Mouse (Mus musculus): ENCODE results near the gene Snx15. TPM values are rescaled to one million over a fixed set of nuclear protein-coding genes. Genes with fewer than 3 reads are reported as not detected.
A peak's percentile ranks its signal among the peaks of the same experiment; 100 is the strongest.

Snx15 gene
- polyA plus RNA-seq (2012; ENCODE audit: insufficient read depth, insufficient read length, low replicate concordance, missing spikeins): not detected in 2 replicates

GRCm38 (mm10) chr19:6127760-6128341 lies at the start of gene Snx15:
Gene Snx15, minus strand, starts transcription at chr19:6128304.
- under 1% methylated on average over 32 of the region's 32 CpGs for WGBS
- Histone ChIP-seq H3K4me3 (ENCODE audit: insufficient read depth, low read depth, low read length) (peak within 1 kb of the TSS; percentile 82), H3K4me1 (ENCODE audit: control insufficient read depth, insufficient read depth, low read length) (no peaks in the 10 kb centered on the region), H3K27ac (ENCODE audit: insufficient read depth, low read depth, low read length) (peak within 1 kb of the TSS; percentile 95)
- TF ChIP-seq CTCF (IDR thresholded peaks at IDR 0.05; ENCODE audit: insufficient read depth, low read depth, low read length): no peak
- TF ChIP-seq POLR2A (IDR thresholded peaks at IDR 0.05; ENCODE audit: insufficient read depth, low read depth, low read length): peak; percentile 49; the same call in 1 of the 2 replicates

DNA sequence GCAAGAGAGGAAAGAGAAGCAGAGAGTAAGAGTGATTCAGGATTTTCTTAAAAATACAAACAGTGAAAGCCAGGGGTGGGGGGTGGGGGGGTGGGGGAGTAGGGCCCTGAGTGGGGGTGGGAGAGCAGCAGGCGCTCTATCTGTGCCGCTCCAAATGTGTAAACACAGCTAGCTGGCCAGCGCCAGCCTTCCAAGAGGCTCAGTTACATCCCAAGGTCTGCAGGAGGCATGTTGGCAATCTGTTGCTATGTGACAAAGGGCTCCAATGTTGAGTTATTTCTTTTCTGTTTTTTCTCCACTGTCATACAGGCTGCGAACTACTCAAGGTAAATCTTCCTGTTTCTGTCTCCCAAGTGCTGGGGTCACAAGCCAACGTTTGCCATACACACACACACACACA lies 46.7 kb upstream of the Snx15 start:
- Histone ChIP-seq H3K4me1 (ENCODE audit: control insufficient read depth, insufficient read depth, low read length) (no peaks in the 10 kb centered on the region), H3K4me3 (ENCODE audit: insufficient read depth, low read depth, low read length) (no peak overlapping the region), H3K27ac (ENCODE audit: insufficient read depth, low read depth, low read length) (no peak overlapping the region)
- WGBS: 46% methylated on average over 5 of the region's 5 CpGs
- TF ChIP-seq POLR2A (IDR thresholded peaks at IDR 0.05; ENCODE audit: insufficient read depth, low read depth, low read length): no peak
- TF ChIP-seq CTCF (IDR thresholded peaks at IDR 0.05; ENCODE audit: insufficient read depth, low read depth, low read length): no peak

- 86% methylated on average over 8 of the region's 8 CpGs for WGBS
- Histone ChIP-seq H3K27ac (ENCODE audit: insufficient read depth, low read depth, low read length) (no peak overlapping the region), H3K4me1 (ENCODE audit: control insufficient read depth, insufficient read depth, low read length) (no peaks in the 10 kb centered on the region), H3K4me3 (ENCODE audit: insufficient read depth, low read depth, low read length) (no peak overlapping the region)
- TF ChIP-seq POLR2A (IDR thresholded peaks at IDR 0.05; ENCODE audit: insufficient read depth, low read depth, low read length) (no peak), CTCF (IDR thresholded peaks at IDR 0.05; ENCODE audit: insufficient read depth, low read depth, low read length) (no peak)
Measured at GRCm38 (mm10) chr19:6171215-6171614, 43.1 kb upstream of the Snx15 start.

DNA sequence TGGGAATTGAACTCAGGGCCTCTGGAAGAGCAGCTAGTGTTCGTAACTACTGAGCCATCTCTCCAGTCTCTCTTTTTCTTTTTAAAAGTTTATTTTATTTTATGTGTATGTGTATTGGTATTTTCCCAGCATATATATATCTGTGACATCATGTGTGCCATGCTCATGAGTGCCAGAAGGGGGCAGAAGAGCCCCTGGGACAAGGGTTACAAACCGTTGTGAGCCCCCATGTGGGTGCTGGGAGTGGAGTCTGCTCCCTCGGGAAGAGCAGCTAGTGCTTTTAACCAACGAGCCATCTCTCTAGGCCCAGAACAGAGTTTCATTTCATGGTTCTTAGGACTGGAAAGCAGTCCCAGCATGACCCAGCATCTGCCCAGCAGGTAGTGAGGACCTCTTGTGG lies 38.6 kb upstream of the Snx15 start:
- peaks cover 5% of the 10 kb centered on the region; the same call in 1 of the 2 replicates for H3K4me1 ChIP-seq (ENCODE audit: control insufficient read depth, insufficient read depth, low read length)
- no peak overlapping the region for H3K27ac ChIP-seq (ENCODE audit: insufficient read depth, low read depth, low read length)
- WGBS: 78% methylated on average over 4 of the region's 4 CpGs
- TF ChIP-seq CTCF (IDR thresholded peaks at IDR 0.05; ENCODE audit: insufficient read depth, low read depth, low read length) (no peak), POLR2A (IDR thresholded peaks at IDR 0.05; ENCODE audit: insufficient read depth, low read depth, low read length) (no peak)
- H3K4me3 ChIP-seq (ENCODE audit: insufficient read depth, low read depth, low read length): no peak overlapping the region

DNA sequence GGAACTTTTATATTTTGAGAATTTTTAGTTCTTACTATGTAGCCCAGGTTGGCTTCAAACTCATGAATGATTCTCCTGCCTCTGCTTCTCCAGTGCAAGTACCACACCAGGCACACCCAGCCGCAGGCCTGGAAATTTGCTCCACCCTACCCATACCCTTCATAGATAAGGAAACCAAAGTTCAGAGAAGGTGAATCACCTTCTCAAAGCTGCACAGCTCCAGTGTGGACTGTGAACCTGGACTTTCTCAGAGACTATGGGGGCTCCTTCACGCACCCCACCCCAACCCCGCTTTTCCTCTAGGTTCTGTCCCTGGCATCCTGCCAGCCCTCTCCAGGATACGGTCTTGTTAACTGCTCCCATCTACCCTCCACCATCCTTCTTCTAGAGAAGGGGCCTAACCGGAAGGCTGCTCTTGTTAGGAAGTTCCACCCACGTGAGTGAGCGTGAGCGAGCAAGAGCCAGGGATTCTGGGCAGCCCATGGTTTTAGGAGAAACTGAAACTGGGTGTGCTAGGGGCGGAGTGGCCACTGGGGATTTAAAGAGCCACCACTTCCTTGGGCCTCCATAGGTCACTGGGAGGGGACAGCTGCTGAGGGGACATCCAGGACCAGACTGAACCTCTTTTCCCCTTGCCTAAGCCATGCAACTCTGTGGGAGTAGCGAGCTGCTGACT lies 35.9 kb upstream of the Snx15 start:
- peaks cover 5% of the 10 kb centered on the region; the same call in 1 of the 2 replicates for H3K4me1 ChIP-seq (ENCODE audit: control insufficient read depth, insufficient read depth, low read length)
- no peak overlapping the region for H3K27ac ChIP-seq (ENCODE audit: insufficient read depth, low read depth, low read length)
- WGBS: 58% methylated on average over 10 of the region's 10 CpGs
- H3K4me3 ChIP-seq (ENCODE audit: insufficient read depth, low read depth, low read length): no peak overlapping the region
- no peak for TF ChIP-seq POLR2A (IDR thresholded peaks at IDR 0.05; ENCODE audit: insufficient read depth, low read depth, low read length)
- no peak for TF ChIP-seq CTCF (IDR thresholded peaks at IDR 0.05; ENCODE audit: insufficient read depth, low read depth, low read length)

GRCm38 (mm10) chr19:6157220-6157619 lies 29.1 kb upstream of the Snx15 start:
- TF ChIP-seq POLR2A (IDR thresholded peaks at IDR 0.05; ENCODE audit: insufficient read depth, low read depth, low read length): no peak
- TF ChIP-seq CTCF (IDR thresholded peaks at IDR 0.05; ENCODE audit: insufficient read depth, low read depth, low read length): no peak
- WGBS: 77% methylated on average over 6 of the region's 6 CpGs
- Histone ChIP-seq H3K4me1 (ENCODE audit: control insufficient read depth, insufficient read depth, low read length) (no peaks in the 10 kb centered on the region), H3K4me3 (ENCODE audit: insufficient read depth, low read depth, low read length) (no peak overlapping the region), H3K27ac (ENCODE audit: insufficient read depth, low read depth, low read length) (no peak overlapping the region)

DNA sequence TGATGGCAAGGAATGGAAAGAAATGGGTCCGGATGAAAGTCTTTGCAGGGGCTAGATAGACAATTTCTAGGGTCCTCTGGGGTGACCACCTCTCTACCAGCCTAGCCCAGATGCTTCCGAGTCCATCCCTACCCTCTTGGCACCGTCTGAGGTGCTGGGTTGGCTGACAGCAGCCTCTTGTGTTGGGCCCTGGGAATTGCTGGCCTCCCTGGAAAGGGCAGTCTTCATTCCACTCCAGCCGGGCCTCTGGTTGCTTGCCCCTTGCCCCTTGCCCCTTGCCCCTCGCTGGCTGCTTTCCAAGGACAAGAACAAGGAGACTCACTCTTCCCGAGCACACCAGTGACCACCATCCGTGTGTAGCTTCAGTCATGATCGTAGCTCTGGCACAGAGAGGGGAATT lies 28.3 kb upstream of the Snx15 start:
- 68% methylated on average over 8 of the region's 8 CpGs for WGBS
- Histone ChIP-seq H3K4me3 (ENCODE audit: insufficient read depth, low read depth, low read length) (no peak overlapping the region), H3K27ac (ENCODE audit: insufficient read depth, low read depth, low read length) (no peak overlapping the region), H3K4me1 (ENCODE audit: control insufficient read depth, insufficient read depth, low read length) (no peaks in the 10 kb centered on the region)
- TF ChIP-seq POLR2A (IDR thresholded peaks at IDR 0.05; ENCODE audit: insufficient read depth, low read depth, low read length): no peak
- TF ChIP-seq CTCF (IDR thresholded peaks at IDR 0.05; ENCODE audit: insufficient read depth, low read depth, low read length): no peak

- Histone ChIP-seq H3K4me3 (ENCODE audit: insufficient read depth, low read depth, low read length) (no peak overlapping the region), H3K4me1 (ENCODE audit: control insufficient read depth, insufficient read depth, low read length) (no peaks in the 10 kb centered on the region), H3K27ac (ENCODE audit: insufficient read depth, low read depth, low read length) (no peak overlapping the region)
- TF ChIP-seq POLR2A (IDR thresholded peaks at IDR 0.05; ENCODE audit: insufficient read depth, low read depth, low read length) (no peak), CTCF (IDR thresholded peaks at IDR 0.05; ENCODE audit: insufficient read depth, low read depth, low read length) (no peak)
- 87% methylated on average over 9 of the region's 9 CpGs for WGBS
Measured at GRCm38 (mm10) chr19:6155174-6155573, 27.1 kb upstream of the Snx15 start.

DNA sequence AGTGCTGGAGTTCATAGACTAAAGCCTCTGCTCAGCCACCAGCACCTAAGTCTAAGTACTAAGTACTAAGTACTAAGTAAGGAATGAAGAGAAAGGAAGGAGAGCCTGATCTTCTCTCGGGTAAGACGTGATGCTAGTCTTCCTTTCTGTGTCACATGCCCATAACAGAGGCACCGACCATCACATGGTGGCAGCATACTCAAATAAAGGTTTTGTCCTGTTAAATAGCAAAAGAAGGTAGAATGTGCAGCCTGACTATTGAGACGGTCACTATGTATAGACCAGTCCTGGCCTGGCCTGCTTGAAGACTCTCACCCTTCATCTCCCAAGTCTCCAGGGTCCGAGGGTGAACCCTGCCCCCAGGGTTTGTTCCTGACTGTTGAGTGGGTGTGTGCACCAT lies 16.7 kb upstream of the Snx15 start:
- H3K4me1 ChIP-seq (ENCODE audit: control insufficient read depth, insufficient read depth, low read length): peaks cover 2% of the 10 kb centered on the region
- TF ChIP-seq POLR2A (IDR thresholded peaks at IDR 0.05; ENCODE audit: insufficient read depth, low read depth, low read length) (no peak), CTCF (IDR thresholded peaks at IDR 0.05; ENCODE audit: insufficient read depth, low read depth, low read length) (no peak)
- H3K27ac ChIP-seq (ENCODE audit: insufficient read depth, low read depth, low read length): no peak overlapping the region
- 81% methylated on average over 5 of the region's 5 CpGs for WGBS
- H3K4me3 ChIP-seq (ENCODE audit: insufficient read depth, low read depth, low read length): no peak overlapping the region
